Mouse (Mus musculus): ENCODE results near the gene Lrrn4cl. TPM values are rescaled to one million over a fixed set of nuclear protein-coding genes. Genes with fewer than 3 reads are reported as not detected.

The Lrrn4cl gene
- polyA plus RNA-seq, 1 experiment, result not detected

GRCm38 (mm10) chr19:8830664-8831063, 19.9 kb upstream of the Lrrn4cl start:
- TF ChIP-seq GATA1 (IDR thresholded peaks at IDR 0.05; ENCODE audit: low read length), result no peak

DNA sequence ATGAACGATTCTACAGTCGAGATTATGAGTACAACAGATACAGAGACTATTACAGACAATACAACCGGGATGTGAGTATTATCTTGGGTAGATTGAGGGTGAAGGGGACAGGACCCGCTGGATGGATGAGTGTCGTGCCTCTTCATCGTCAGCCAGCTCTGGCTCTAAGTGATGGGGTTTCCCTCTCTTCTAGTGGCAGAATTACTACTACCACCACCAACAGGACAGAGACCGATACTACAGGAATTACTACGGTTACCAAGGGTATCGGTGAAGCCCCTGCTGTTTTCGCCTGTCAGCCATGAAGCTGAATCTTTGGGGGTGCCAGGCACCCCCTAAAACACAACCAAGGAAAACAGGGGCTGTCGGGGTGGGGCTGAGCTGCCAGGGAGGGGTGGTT, 19.3 kb upstream of the Lrrn4cl start:
- no peak for TF ChIP-seq GATA1 (IDR thresholded peaks at IDR 0.05; ENCODE audit: low read length)

GRCm38 (mm10) chr19:8832971-8833370, 17.6 kb upstream of the Lrrn4cl start:
- TF ChIP-seq GATA1 (IDR thresholded peaks at IDR 0.05; ENCODE audit: low read length), result no peak

GRCm38 (mm10) chr19:8837251-8837791, 13.2 kb upstream of the Lrrn4cl start, which contains the start of gene Bscl2:
TSS of gene Bscl2 (plus strand) at chr19:8837467.
- TF ChIP-seq GATA1 (IDR thresholded peaks at IDR 0.05; ENCODE audit: low read length), result no peak

DNA sequence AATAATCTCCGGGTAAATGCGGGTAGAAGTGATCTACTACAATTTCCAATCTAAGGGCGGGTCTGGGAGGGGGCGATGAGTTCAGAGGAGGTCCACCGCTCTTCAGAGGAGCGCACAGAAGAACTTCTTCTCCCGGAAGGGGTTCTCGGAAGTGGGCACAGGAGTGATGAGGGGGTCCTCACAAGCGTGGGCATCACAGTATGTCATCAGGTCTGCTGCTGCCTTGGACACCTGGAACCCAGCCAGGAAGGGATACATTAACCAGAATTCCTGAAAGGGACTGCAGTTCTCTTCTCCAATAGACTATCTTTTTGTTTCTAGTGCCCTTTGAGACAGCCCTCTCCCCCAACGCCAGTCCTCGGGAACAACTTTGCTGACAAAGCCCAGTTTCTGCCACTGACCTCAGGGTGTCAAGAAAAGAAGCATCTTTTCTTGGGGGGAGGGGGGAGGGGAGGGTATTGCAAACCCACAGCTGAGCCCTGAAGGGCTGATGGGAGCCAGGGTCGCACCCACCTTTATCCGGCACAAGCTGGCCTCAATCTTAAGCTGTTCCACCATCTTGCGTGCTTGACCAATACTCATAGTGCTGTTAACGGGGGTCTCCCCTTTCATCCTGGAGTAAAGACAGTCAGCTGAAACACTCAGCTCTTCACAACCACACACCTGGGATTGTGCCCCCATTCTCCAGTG, 12.4 kb upstream of the Lrrn4cl start:
- TF ChIP-seq GATA1 (IDR thresholded peaks at IDR 0.05; ENCODE audit: low read length), result no peak

DNA sequence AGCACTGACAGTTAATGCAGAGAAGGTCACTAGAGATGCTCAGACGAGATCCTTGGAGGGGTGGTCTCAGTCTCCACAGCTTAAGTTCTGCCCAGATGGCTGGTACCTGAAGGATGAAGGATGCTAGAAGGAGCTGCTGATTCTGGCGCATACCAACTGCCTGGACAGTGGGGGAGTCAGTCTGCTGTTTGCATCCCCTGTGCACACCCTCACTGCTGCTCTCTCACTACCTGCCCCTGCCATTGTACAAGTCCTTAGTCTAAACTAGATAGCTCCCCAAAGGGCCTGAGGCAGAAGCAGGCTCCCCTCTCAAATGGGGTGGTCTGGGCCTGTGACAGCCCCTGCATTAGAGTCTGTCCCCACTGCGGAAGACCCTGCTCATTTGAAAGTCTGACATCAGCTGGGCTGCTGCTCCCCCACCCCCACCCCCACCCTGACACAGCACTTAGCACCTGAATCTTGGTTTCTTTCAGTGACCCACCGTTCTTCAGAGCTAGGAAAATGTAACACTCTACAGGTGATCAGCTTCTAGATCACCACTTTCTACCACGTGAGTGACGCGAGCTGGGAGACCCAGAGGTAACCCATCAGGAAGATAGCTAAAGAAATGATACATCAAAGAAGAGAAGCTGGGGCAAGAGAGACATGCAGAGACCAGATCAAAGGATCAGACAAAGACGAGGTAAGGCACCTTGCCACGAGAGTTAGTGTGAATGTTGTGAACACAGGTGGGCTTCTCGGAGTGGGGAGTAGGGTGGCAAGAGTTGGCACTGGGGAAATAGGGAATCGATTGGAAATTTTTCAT, 11.3 kb upstream of the Lrrn4cl start, which contains the start of gene Gng3:
Gene Gng3 (minus strand): TSS at position 92 of the 805 bp plus-strand sequence.
- no peak for TF ChIP-seq GATA1 (IDR thresholded peaks at IDR 0.05; ENCODE audit: low read length)

DNA sequence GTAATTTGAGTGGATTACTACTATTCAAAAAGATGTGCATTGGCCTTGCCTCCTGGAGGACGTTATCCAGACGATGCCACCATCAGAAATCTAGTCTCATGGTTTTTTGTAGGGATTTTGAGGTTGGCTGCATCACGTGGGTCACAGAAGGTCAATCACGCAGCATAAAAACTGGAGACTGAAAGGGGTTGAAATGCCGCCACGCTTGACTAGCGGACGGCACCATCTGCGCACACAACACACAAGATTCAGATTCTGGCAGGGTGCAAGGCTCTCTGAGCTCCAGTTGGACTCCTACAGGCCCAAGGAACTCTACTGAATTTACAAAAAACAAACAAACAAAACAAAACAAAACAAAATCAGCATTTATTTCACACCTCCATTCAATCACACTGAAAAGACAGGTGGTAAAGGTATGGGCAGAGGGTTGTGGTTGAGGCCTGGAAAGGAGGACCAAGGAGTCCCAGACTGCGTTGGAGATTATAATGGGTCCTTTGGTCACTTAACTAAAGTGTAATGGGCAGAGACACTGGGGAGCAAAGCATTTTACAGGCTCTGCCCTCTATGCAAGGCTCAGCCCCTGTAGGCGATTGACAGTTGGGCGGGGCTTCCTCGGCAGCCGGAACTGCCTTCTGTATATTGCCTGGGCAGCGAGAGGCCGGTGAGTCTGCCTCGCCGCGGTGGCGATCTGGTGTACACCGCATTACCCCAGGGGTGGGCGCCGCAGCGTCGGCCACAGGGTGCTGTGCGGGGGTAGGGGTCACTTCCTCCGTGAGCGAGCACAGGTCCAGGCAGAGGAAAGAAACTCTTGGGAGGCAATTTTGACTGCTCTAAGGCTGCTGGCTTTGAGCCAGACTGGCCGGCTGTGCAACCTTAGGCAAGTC, 10.4 kb upstream of the Lrrn4cl start:
- no peak for TF ChIP-seq GATA1 (IDR thresholded peaks at IDR 0.05; ENCODE audit: low read length)

- no peak for TF ChIP-seq GATA1 (IDR thresholded peaks at IDR 0.05; ENCODE audit: low read length)
Measured at GRCm38 (mm10) chr19:8841012-8841411, 9.6 kb upstream of the Lrrn4cl start.

DNA sequence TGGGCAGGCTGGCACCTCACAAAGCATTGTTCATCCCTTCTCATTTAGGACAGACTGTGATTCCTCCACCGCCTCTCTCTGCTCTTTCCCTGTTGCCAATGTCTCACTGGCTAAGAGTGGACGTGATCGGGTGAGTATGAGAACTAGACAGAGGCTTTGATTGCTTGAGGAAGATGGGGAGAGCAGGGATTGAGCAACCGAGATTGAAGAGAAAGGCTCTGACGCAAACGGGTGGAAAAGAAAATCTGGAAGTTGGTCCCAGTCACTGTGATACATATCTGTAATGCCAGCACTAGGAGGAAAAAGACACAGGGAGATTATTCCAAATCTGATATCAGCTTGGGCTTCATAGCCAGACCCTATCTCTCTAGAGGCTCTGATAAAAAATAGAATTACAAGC, 7.6 kb upstream of the Lrrn4cl start:
- no peak for TF ChIP-seq GATA1 (IDR thresholded peaks at IDR 0.05; ENCODE audit: low read length)

- TF ChIP-seq GATA1 (IDR thresholded peaks at IDR 0.05; ENCODE audit: low read length), result no peak
Measured at GRCm38 (mm10) chr19:8844371-8845129, 6.0 kb upstream of the Lrrn4cl start.

- TF ChIP-seq GATA1 (IDR thresholded peaks at IDR 0.05; ENCODE audit: low read length), result no peak
Measured at GRCm38 (mm10) chr19:8848356-8848755, 2.2 kb upstream of the Lrrn4cl start.

DNA sequence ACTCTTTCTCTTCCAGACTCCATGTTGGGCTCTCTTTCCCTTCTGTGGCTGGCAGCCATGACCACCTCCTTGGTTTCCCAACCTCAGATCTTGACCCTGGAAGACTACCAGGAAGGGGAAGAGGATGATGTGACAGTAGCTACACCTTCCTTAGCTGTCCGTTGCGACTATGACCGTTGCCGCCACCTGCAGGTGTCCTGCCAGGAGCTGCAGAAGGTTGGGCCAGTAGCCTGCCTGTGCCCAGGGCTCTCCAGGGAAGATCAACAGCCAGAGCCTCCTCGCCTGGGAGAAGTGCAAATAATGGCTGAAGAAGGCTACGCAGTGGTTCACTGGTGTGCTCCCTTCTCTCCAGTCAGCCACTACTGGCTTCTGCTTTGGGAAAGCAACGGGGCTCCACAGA, 1.1 kb downstream of the Lrrn4cl start:
- no peak for TF ChIP-seq GATA1 (IDR thresholded peaks at IDR 0.05; ENCODE audit: low read length)

DNA sequence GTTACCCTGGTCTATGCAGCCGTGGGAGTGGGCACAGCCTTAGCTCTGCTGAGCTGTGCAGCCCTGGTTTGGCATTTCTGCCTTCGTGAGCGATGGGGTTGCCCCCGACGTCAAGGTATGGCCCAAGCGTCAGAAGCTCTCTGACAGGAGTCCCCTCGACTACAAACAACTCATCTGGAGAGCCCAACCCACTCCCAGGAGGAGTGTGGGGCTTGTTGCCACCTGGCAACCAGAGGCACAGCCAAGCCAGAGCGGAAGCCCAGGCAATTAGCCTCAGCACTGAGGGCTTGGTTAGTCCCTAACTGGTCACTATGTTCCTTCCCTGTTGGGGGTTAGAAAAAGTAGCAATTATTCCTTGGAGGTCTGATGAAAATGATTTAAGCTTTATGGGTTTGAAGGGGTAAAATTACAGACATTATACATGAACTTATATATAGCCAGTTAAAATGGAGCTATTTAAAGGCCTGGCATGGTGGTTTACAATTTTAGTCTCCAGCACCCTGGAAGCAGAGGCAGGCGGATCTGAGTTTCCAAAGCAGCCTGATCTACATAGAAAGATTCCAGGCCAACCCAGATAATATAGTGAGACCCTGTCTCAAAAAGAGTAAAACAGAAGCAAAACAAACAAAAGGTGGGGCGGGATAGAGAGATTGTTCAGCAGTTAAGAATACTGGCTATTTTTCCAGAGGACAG, 1.8 kb downstream of the Lrrn4cl start:
- no peak for TF ChIP-seq GATA1 (IDR thresholded peaks at IDR 0.05; ENCODE audit: low read length)

DNA sequence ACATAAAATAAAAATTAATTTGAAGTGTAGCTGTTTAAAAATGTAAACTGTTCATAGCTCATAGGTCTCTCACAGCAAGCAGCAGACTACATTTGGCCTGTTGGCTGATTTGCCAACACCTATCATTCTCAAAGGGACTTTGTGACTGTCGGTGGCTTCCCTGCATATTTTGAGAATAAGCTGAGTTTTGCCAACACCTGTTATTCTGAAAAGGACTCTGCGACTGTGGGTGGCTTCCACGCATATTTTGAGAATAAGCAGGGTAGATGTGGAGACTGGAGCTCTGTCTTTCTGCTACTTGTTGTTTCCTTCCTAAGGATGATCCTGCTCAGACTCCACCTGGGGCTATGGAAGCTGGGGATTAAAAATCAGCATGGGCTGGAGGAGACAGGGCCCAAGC, 2.5 kb downstream of the Lrrn4cl start:
- TF ChIP-seq GATA1 (IDR thresholded peaks at IDR 0.05; ENCODE audit: low read length), result no peak

Data from G1E-ER4 (cell line).